Mouse (Mus musculus): Measurements from ENCODE around the gene Usp54. TPM values are rescaled to one million over a fixed set of nuclear protein-coding genes. Genes with fewer than 3 reads are reported as not detected.

Gene Usp54
- total RNA-seq, 2 experiments from 2014 or later: 42.2 to 48.8 TPM

- DNase-seq (ENCODE audit: extremely low spot score in 1 of 2, low spot score in 2 of 2): no peak
- TF ChIP-seq CTCF (IDR thresholded peaks at IDR 0.05): no peak
- intact Hi-C loops (cut with DNase I): no loop called here
- Histone ChIP-seq H3K4me3 (no peak overlapping the region), H3K27ac (no peak overlapping the region)
Measured at GRCm38 (mm10) chr14:20664436-20664835, 23.6 kb upstream of the Usp54 start.

GRCm38 (mm10) chr14:20663601-20664000 is 22.7 kb upstream of the Usp54 start:
- DNase-seq (ENCODE audit: extremely low spot score in 1 of 2, low spot score in 2 of 2): no peak
- TF ChIP-seq CTCF (IDR thresholded peaks at IDR 0.05): no peak
- intact Hi-C loops (cut with DNase I): no loop called here
- H3K4me3 ChIP-seq: no peak overlapping the region
- no peak overlapping the region for H3K27ac ChIP-seq

- intact Hi-C loops (cut with DNase I): no loop called here
- no peak overlapping the region for H3K4me3 ChIP-seq
- no peak for DNase-seq (ENCODE audit: extremely low spot score in 1 of 2, low spot score in 2 of 2)
- H3K27ac ChIP-seq: no peak overlapping the region
- no peak for TF ChIP-seq CTCF (IDR thresholded peaks at IDR 0.05)
Measured at GRCm38 (mm10) chr14:20662740-20663139, 21.9 kb upstream of the Usp54 start.

- intact Hi-C loops (cut with DNase I): loop anchor here (2.0 kb wide), 1 partner anchor 261 kb away; no protein-coding TSS in a partner anchor
- peak overlapping the region; percentile 94 for H3K27ac ChIP-seq
- peak overlapping the region; percentile 92 for H3K4me3 ChIP-seq
- no peak for TF ChIP-seq CTCF (IDR thresholded peaks at IDR 0.05)
- no peak for DNase-seq (ENCODE audit: extremely low spot score in 1 of 2, low spot score in 2 of 2)
Measured at GRCm38 (mm10) chr14:20661661-20662331, 20.9 kb upstream of the Usp54 start.

GRCm38 (mm10) chr14:20660827-20661660 is 20.2 kb upstream of the Usp54 start:
- peak; percentile 90 to 91 for DNase-seq (ENCODE audit: extremely low spot score in 1 of 2, low spot score in 2 of 2)
- H3K4me3 ChIP-seq: peak overlapping the region; percentile 92
- intact Hi-C loops (cut with DNase I): loop anchor here (2.0 kb wide), 1 partner anchor 260 kb away; no protein-coding TSS in a partner anchor

GRCm38 (mm10) chr14:20659687-20660086 is 18.8 kb upstream of the Usp54 start:
- intact Hi-C loops (cut with DNase I): loop anchor here (2.0 kb wide), 1 partner anchor 259 kb away; no protein-coding TSS in a partner anchor
- Histone ChIP-seq H3K4me3 (no peak overlapping the region), H3K27ac (no peak overlapping the region)
- TF ChIP-seq CTCF (IDR thresholded peaks at IDR 0.05): no peak
- no peak for DNase-seq (ENCODE audit: extremely low spot score in 1 of 2, low spot score in 2 of 2)

More at GRCm38 (mm10) chr14:20660827-20661660, 20.2 kb upstream of the Usp54 start:
- H3K27ac ChIP-seq: peak overlapping the region; percentile 94
- TF ChIP-seq CTCF (IDR thresholded peaks at IDR 0.05): peak; percentile 85

GRCm38 (mm10) chr14:20658902-20659301 is 18.0 kb upstream of the Usp54 start:
- Histone ChIP-seq H3K4me3 (no peak overlapping the region), H3K27ac (no peak overlapping the region)
- no peak for DNase-seq (ENCODE audit: extremely low spot score in 1 of 2, low spot score in 2 of 2)
- TF ChIP-seq CTCF (IDR thresholded peaks at IDR 0.05): no peak
- intact Hi-C loops (cut with DNase I): loop anchor here (1.0 kb wide), 1 partner anchor 83 kb away; no protein-coding TSS in a partner anchor

GRCm38 (mm10) chr14:20658326-20658725 is 17.5 kb upstream of the Usp54 start:
- peak; percentile 84 for TF ChIP-seq CTCF (IDR thresholded peaks at IDR 0.05)
- peak; percentile 42 to 54 for DNase-seq (ENCODE audit: extremely low spot score in 1 of 2, low spot score in 2 of 2)
- Histone ChIP-seq H3K4me3 (no peak overlapping the region), H3K27ac (no peak overlapping the region)
- intact Hi-C loops (cut with DNase I): loop anchor here (1.0 kb wide), 1 partner anchor 82 kb away; no protein-coding TSS in a partner anchor

GRCm38 (mm10) chr14:20656361-20656760 is 15.5 kb upstream of the Usp54 start, which contains the start of gene Myoz1:
TSS of gene Myoz1 (minus strand) at chr14:20656540.
- Histone ChIP-seq H3K27ac (no peak within 1 kb of the TSS), H3K4me3 (no peak within 1 kb of the TSS)
- intact Hi-C loops (cut with DNase I): no loop called here
- DNase-seq (ENCODE audit: extremely low spot score in 1 of 2, low spot score in 2 of 2): no peak
- no peak for TF ChIP-seq CTCF (IDR thresholded peaks at IDR 0.05)

- no peak overlapping the region for H3K27ac ChIP-seq
- intact Hi-C loops (cut with DNase I): no loop called here
- no peak for DNase-seq (ENCODE audit: extremely low spot score in 1 of 2, low spot score in 2 of 2)
- no peak for TF ChIP-seq CTCF (IDR thresholded peaks at IDR 0.05)
- H3K4me3 ChIP-seq: no peak overlapping the region
Measured at GRCm38 (mm10) chr14:20655731-20656130, 14.9 kb upstream of the Usp54 start.

GRCm38 (mm10) chr14:20654690-20655421 is 14.0 kb upstream of the Usp54 start:
- intact Hi-C loops (cut with DNase I): no loop called here
- no peak overlapping the region for H3K4me3 ChIP-seq
- no peak for TF ChIP-seq CTCF (IDR thresholded peaks at IDR 0.05)
- no peak overlapping the region for H3K27ac ChIP-seq
- no peak for DNase-seq (ENCODE audit: extremely low spot score in 1 of 2, low spot score in 2 of 2)

Measured in left cerebral cortex, adult 2 months (tissue).